ENCODE assay signal across 10 mouse cellular contexts in genomic region chr7:117842780-117843179, GRCm38 (mm10).
DNase-seq lines count a peak whose midpoint lies in the region; ATAC-seq and TF ChIP-seq lines count a peak whose summit lies in the region.
"Had no signal": no experiment of that assay in that cellular context is flagged by ENCODE, and none has a peak within 500 bp of the region (broad histone marks: within the 10 kb centered on the region; RNA-seq: fewer than 3 reads in every experiment).

No protein-coding gene starts in this region.

- no peaks in the 10 kb centered on the region for H3K9me3 ChIP-seq in midbrain, postnatal 0 days (ENCODE audit: low read length)
- H3K9me3 ChIP-seq in midbrain, embryonic 11.5 days (ENCODE audit: control insufficient read depth, low read length) = no peaks in the 10 kb centered on the region
- H3K9me3 ChIP-seq: kidney, embryonic 15.5 days; liver, embryonic 13.5 days had no signal

- no peaks in the 10 kb centered on the region for H3K36me3 ChIP-seq in midbrain, postnatal 0 days (ENCODE audit: insufficient read depth, low read length)
- H3K36me3 ChIP-seq in midbrain, embryonic 11.5 days (ENCODE audit: control insufficient read depth, insufficient read depth, low read length) = no peaks in the 10 kb centered on the region
- H3K36me3 ChIP-seq: kidney, embryonic 15.5 days; liver, embryonic 13.5 days had no signal

- peak; percentile 1 for DNase-seq in cerebellum, adult 9-10 months
- DNase-seq in cerebellum, adult 8-10 months = no peak
- DNase-seq in midbrain, postnatal 0 days (ENCODE audit: low spot score) = peak; percentile 54
- no peak for DNase-seq in midbrain, embryonic 11.5 days (ENCODE audit: low spot score, missing footprints)
- peak; percentile 11 to 24 for DNase-seq in cerebellum, postnatal 25 days
- peak; percentile 24 for DNase-seq in retina, postnatal 1 day
- no peak for DNase-seq in spleen, adult 18-20 months
- DNase-seq: liver, embryonic 13.5 days had no signal

- H3K4me1 ChIP-seq in midbrain, postnatal 0 days (ENCODE audit: insufficient read depth, low read length) = no peaks in the 10 kb centered on the region
- no peaks in the 10 kb centered on the region for H3K4me1 ChIP-seq in midbrain, embryonic 11.5 days (ENCODE audit: control insufficient read depth, insufficient read depth, low read length)
- H3K4me1 ChIP-seq: kidney, embryonic 15.5 days; liver, embryonic 13.5 days had no signal

- no peak overlapping the region for H3K4me2 ChIP-seq in midbrain, postnatal 0 days (ENCODE audit: low read depth, low read length, poor library complexity, severe bottlenecking)
- no peak overlapping the region for H3K4me2 ChIP-seq in midbrain, embryonic 11.5 days
- H3K4me2 ChIP-seq: kidney, embryonic 15.5 days; liver, embryonic 13.5 days had no signal

- ATAC-seq in midbrain, postnatal 0 days (ENCODE audit: low FRiP score) = no peak
- ATAC-seq in midbrain, embryonic 11.5 days (ENCODE audit: low FRiP score) = no peak
- ATAC-seq: lung, postnatal 0 days had no signal

- no peak overlapping the region for H3K27ac ChIP-seq in midbrain, postnatal 0 days (ENCODE audit: low read depth, low read length)
- H3K27ac ChIP-seq in midbrain, embryonic 11.5 days (ENCODE audit: low read depth, low read length) = no peak overlapping the region
- H3K27ac ChIP-seq: kidney, embryonic 15.5 days; liver, embryonic 13.5 days had no signal

- no peak overlapping the region for H3K9ac ChIP-seq in midbrain, postnatal 0 days (replicated peaks; ENCODE audit: low read length, poor library complexity, severe bottlenecking)
- no peak overlapping the region for H3K9ac ChIP-seq in midbrain, embryonic 11.5 days (ENCODE audit: low read length)
- H3K9ac ChIP-seq: kidney, embryonic 15.5 days; liver, embryonic 13.5 days had no signal

- no peak for TF ChIP-seq CTCF in midbrain, postnatal 0 days (IDR thresholded peaks at IDR 0.05)

- no peaks in the 10 kb centered on the region for H3K27me3 ChIP-seq in midbrain, postnatal 0 days (ENCODE audit: insufficient read depth, low read length)
- H3K27me3 ChIP-seq in midbrain, embryonic 11.5 days (ENCODE audit: control insufficient read depth, insufficient read depth, low read length) = no peaks in the 10 kb centered on the region
- H3K27me3 ChIP-seq: kidney, embryonic 15.5 days; liver, embryonic 13.5 days had no signal

- no peak overlapping the region for H3K4me3 ChIP-seq in midbrain, postnatal 0 days (ENCODE audit: low read depth, low read length)
- no peak overlapping the region for H3K4me3 ChIP-seq in midbrain, embryonic 11.5 days (ENCODE audit: low read depth, low read length)
- H3K4me3 ChIP-seq: kidney, embryonic 15.5 days; liver, embryonic 13.5 days had no signal

- WGBS in midbrain, postnatal 0 days = 55% methylated on average over 5 of the region's 5 CpGs
- WGBS in midbrain, embryonic 11.5 days = 68% methylated on average over 5 of the region's 5 CpGs

Comparison
In these comparisons a context has a peak if more than half of its experiments do, and no peak if none do; other contexts are left out.
1. DNase-seq: peak in cerebellum, adult 9-10 months (single experiment), midbrain, postnatal 0 days (single experiment), cerebellum, postnatal 25 days (2 of 2) and retina, postnatal 1 day (single experiment); none in cerebellum, adult 8-10 months (single experiment), midbrain, embryonic 11.5 days (single experiment) and spleen, adult 18-20 months (0 of 2).